ENCODE assay signal across 9 mouse cellular contexts in the genomic region with DNA sequence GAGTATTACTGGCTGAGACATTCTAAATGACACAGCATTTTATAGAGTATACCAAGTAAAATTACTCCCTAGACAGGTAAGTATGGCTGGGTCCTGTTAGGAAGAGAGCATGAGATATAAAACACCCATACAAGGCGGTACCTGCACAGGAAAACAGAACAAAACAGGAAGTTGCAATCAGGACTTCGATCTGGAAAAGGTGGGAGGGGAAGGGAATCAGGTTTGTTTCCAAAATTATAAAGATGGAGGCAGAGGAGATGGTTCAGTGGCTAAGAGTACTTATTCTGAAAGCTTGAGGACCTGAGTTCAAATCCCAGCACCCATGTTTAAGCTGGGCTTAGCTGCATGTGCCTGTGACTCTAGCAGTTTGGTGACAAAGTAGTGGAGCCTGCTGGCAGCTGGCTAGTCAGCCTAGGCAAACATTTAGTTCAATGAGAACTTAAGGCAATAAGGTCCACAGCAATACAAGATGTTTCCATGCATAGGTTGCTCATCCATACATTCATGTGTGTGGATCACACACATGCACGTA. TPM values are rescaled to one million over a fixed set of nuclear protein-coding genes. Genes with fewer than 3 reads are reported as not detected.
DNase-seq lines count a peak whose midpoint lies in the region; ATAC-seq and TF ChIP-seq lines count a peak whose summit lies in the region.
"Had no signal": no experiment of that assay in that cellular context is flagged by ENCODE, and none has a peak within 500 bp of the region (broad histone marks: within the 10 kb centered on the region; RNA-seq: fewer than 3 reads in every experiment).

No protein-coding gene starts in this region.

- H3K4me2 ChIP-seq in heart, embryonic 16.5 days (ENCODE audit: low read depth, low read length) = peak overlapping the region; percentile 81
- H3K4me2 ChIP-seq in hindbrain, embryonic 14.5 days (replicated peaks) = peak overlapping the region; percentile 70
- H3K4me2 ChIP-seq in midbrain, embryonic 11.5 days = peak overlapping the region; percentile 43

- no peaks in the 10 kb centered on the region for H3K27me3 ChIP-seq in heart, embryonic 16.5 days (ENCODE audit: control insufficient read depth, insufficient read depth, low read length)
- no peaks in the 10 kb centered on the region for H3K27me3 ChIP-seq in hindbrain, embryonic 14.5 days (ENCODE audit: control insufficient read depth, insufficient read depth, low read length)
- no peaks in the 10 kb centered on the region for H3K27me3 ChIP-seq in midbrain, embryonic 11.5 days (ENCODE audit: control insufficient read depth, insufficient read depth, low read length)

- TF ChIP-seq CTCF in bone marrow macrophage, adult 2 months (IDR thresholded peaks at IDR 0.05; ENCODE audit: low read depth, low read length) = no peak

- no peak for TF ChIP-seq POLR2A in bone marrow macrophage, adult 2 months (IDR thresholded peaks at IDR 0.05; ENCODE audit: borderline replicate concordance, low read depth, low read length)

- peaks cover 23% of the 10 kb centered on the region for H3K36me3 ChIP-seq in heart, embryonic 16.5 days (ENCODE audit: control insufficient read depth, insufficient read depth)
- peaks cover 35% of the 10 kb centered on the region for H3K36me3 ChIP-seq in hindbrain, embryonic 14.5 days (replicated peaks; ENCODE audit: control insufficient read depth, insufficient read depth)
- peaks cover 9% of the 10 kb centered on the region for H3K36me3 ChIP-seq in midbrain, embryonic 11.5 days (ENCODE audit: control insufficient read depth, insufficient read depth, low read length)

- H3K4me3 ChIP-seq in heart, embryonic 16.5 days (ENCODE audit: low read length) = no peak overlapping the region; the same call in 1 of the 2 replicates
- peak overlapping the region; percentile 10; the same call in 1 of the 2 replicates for H3K4me3 ChIP-seq in bone marrow macrophage, adult 2 months (ENCODE audit: insufficient read depth, low read length)
- peak overlapping the region; percentile 88 for H3K4me3 ChIP-seq in hindbrain, embryonic 14.5 days (replicated peaks; ENCODE audit: low read length)
- H3K4me3 ChIP-seq in midbrain, embryonic 11.5 days (ENCODE audit: low read depth, low read length) = no peak overlapping the region; the same call in 1 of the 2 replicates

- H3K4me1 ChIP-seq in heart, embryonic 16.5 days (ENCODE audit: control insufficient read depth, insufficient read depth, low read length) = peaks cover 17% of the 10 kb centered on the region
- H3K4me1 ChIP-seq in bone marrow macrophage, adult 2 months (ENCODE audit: control insufficient read depth, insufficient read depth, low read length) = peaks cover 15% of the 10 kb centered on the region
- peaks cover 29% of the 10 kb centered on the region for H3K4me1 ChIP-seq in hindbrain, embryonic 14.5 days (replicated peaks; ENCODE audit: control insufficient read depth, insufficient read depth, low read length)
- peaks cover 11% of the 10 kb centered on the region; the same call in 1 of the 2 replicates for H3K4me1 ChIP-seq in midbrain, embryonic 11.5 days (ENCODE audit: control insufficient read depth, insufficient read depth, low read length)

- H3K27ac ChIP-seq in heart, embryonic 16.5 days (ENCODE audit: low read length) = no peak overlapping the region
- H3K27ac ChIP-seq in bone marrow macrophage, adult 2 months (ENCODE audit: insufficient read depth, low read depth, low read length) = 0 out of 2 replicates have a peak overlapping the region, but pooled peaks have one; percentile 13
- H3K27ac ChIP-seq in hindbrain, embryonic 14.5 days = no peak overlapping the region
- no peak overlapping the region for H3K27ac ChIP-seq in midbrain, embryonic 11.5 days (ENCODE audit: low read depth, low read length)

- ATAC-seq in heart, embryonic 16.5 days (replicated peaks; ENCODE audit: extremely low read depth, insufficient read depth, low FRiP score) = no peak
- no peak for ATAC-seq in hindbrain, embryonic 14.5 days (ENCODE audit: low FRiP score)
- ATAC-seq in midbrain, embryonic 11.5 days (ENCODE audit: low FRiP score) = no peak

- H3K9ac ChIP-seq in heart, embryonic 16.5 days (ENCODE audit: low read length) = no peak overlapping the region; the same call in 1 of the 2 replicates
- H3K9ac ChIP-seq in hindbrain, embryonic 14.5 days = peak overlapping the region; percentile 96
- H3K9ac ChIP-seq in midbrain, embryonic 11.5 days (ENCODE audit: low read length) = no peak overlapping the region

- no peaks in the 10 kb centered on the region for H3K9me3 ChIP-seq in heart, embryonic 16.5 days (replicated peaks; ENCODE audit: control insufficient read depth, low read length)
- H3K9me3 ChIP-seq in hindbrain, embryonic 14.5 days (ENCODE audit: control insufficient read depth, low read length) = no peaks in the 10 kb centered on the region
- H3K9me3 ChIP-seq in midbrain, embryonic 11.5 days (ENCODE audit: control insufficient read depth, low read length) = no peaks in the 10 kb centered on the region

- WGBS in heart, embryonic 16.5 days = 77% methylated on average over 3 of the region's 3 CpGs
- 94% methylated on average over 3 of the region's 3 CpGs for WGBS in hindbrain, embryonic 14.5 days
- 89% methylated on average over 3 of the region's 3 CpGs for WGBS in midbrain, embryonic 11.5 days

- no peak for DNase-seq in heart, adult 8-10 months (ENCODE audit: low spot score)
- DNase-seq in hindbrain, embryonic 14.5 days (ENCODE audit: low spot score) = no peak
- peak; percentile 82 for DNase-seq in midbrain, embryonic 11.5 days (ENCODE audit: low spot score, missing footprints)
- DNase-seq in urinary bladder, postnatal 4 days (ENCODE audit: low spot score in 2 of 2) = no peak
- no peak for DNase-seq in layer of hippocampus, adult 18-20 months (ENCODE audit: low spot score in 2 of 2)
- DNase-seq in frontal cortex, postnatal 10 days (ENCODE audit: low spot score in 2 of 2) = no peak

RNA-seq across cellular contexts. Expression of gene Hint1, which starts 1.8 kb away (rescaled TPM):
- polyA plus RNA-seq in heart, embryonic 16.5 days (2015; fragmentation: Nextera tagmentation; extraction: Ambion mirVana) = 581 and 590 TPM in 2 replicates
- total RNA-seq in heart, adult 8-10 months (2022) = 100 to 1,000 TPM; 213 to 341 (median 275) TPM
- 324 and 359 TPM in 2 replicates for polyA plus RNA-seq in bone marrow macrophage, adult 2 months (2012; ENCODE audit: insufficient read depth, insufficient read length, missing spikeins)
- 791 and 878 TPM in 2 replicates for polyA plus RNA-seq in hindbrain, embryonic 14.5 days (2014; fragmentation: Nextera tagmentation; extraction: Ambion mirVana)
- 694 and 720 TPM in 2 replicates for polyA plus RNA-seq in midbrain, embryonic 11.5 days (2014; fragmentation: Nextera tagmentation; extraction: Ambion mirVana)
- total RNA-seq in layer of hippocampus, adult 18-20 months (2021) = 100 to 1,000 TPM; 265 to 272 TPM

RNA-seq across cellular contexts. Expression of gene Lyrm7, which starts 7.3 kb away (rescaled TPM):
- 11.8 and 25.7 TPM in 2 replicates for polyA plus RNA-seq in heart, embryonic 16.5 days (2015; fragmentation: Nextera tagmentation; extraction: Ambion mirVana)
- total RNA-seq in heart, adult 8-10 months (2022) = 10 to 100 TPM; 35.9 to 40.2 (median 39.3) TPM
- 0.67 and 1.7 TPM in 2 replicates for polyA plus RNA-seq in bone marrow macrophage, adult 2 months (2012; ENCODE audit: insufficient read depth, insufficient read length, missing spikeins)
- 11.8 and 12.6 TPM in 2 replicates for polyA plus RNA-seq in hindbrain, embryonic 14.5 days (2014; fragmentation: Nextera tagmentation; extraction: Ambion mirVana)
- 5.2 and 5.8 TPM in 2 replicates for polyA plus RNA-seq in midbrain, embryonic 11.5 days (2014; fragmentation: Nextera tagmentation; extraction: Ambion mirVana)
- total RNA-seq in layer of hippocampus, adult 18-20 months (2021) = 10 to 100 TPM; 29.5 to 35.5 TPM

RNA-seq across cellular contexts. Expression of gene Gpx3, which starts 34.3 kb away (rescaled TPM):
- 771 and 1,022 TPM in 2 replicates for polyA plus RNA-seq in heart, embryonic 16.5 days (2015; fragmentation: Nextera tagmentation; extraction: Ambion mirVana)
- 100 to 1,000 TPM; 188 to 354 (median 218) TPM for total RNA-seq in heart, adult 8-10 months (2022)
- polyA plus RNA-seq in bone marrow macrophage, adult 2 months (2012; ENCODE audit: insufficient read depth, insufficient read length, missing spikeins) = 10.8 and 13.8 TPM in 2 replicates
- 67.6 and 73.6 TPM in 2 replicates for polyA plus RNA-seq in hindbrain, embryonic 14.5 days (2014; fragmentation: Nextera tagmentation; extraction: Ambion mirVana)
- polyA plus RNA-seq in midbrain, embryonic 11.5 days (2014; fragmentation: Nextera tagmentation; extraction: Ambion mirVana) = 57.2 and 60.5 TPM in 2 replicates
- total RNA-seq in layer of hippocampus, adult 18-20 months (2021) = 1 to 10 TPM; 4.7 to 5.8 TPM
- total RNA-seq: megakaryocyte-erythroid progenitor cell, adult 5-6 weeks had no signal

Comparison
In these comparisons a context has a peak if more than half of its experiments do, and no peak if none do; other contexts are left out.
1. H3K4me3 ChIP-seq: peak in bone marrow macrophage, adult 2 months (single experiment) and hindbrain, embryonic 14.5 days (single experiment); none in heart, embryonic 16.5 days (single experiment) and midbrain, embryonic 11.5 days (single experiment).
2. RNA of gene Gpx3, which starts 34.3 kb away (polyA plus RNA-seq): 771 to 1,022 TPM in heart, embryonic 16.5 days; 67.6 to 73.6 TPM in hindbrain, embryonic 14.5 days, 57.2 to 60.5 TPM in midbrain, embryonic 11.5 days and 10.8 to 13.8 TPM in bone marrow macrophage, adult 2 months; every median in the first group is over 10 times any median in the second.
3. Peak in every context shown above with its lines, with median percentiles within 50 percentile points of each other: H3K4me2 ChIP-seq.